Mouse (Mus musculus) embryo, embryonic 10 days (tissue): ENCODE measurements at regions not wholly inside any gene's neighbourhood (a gene's known extent, or its start where the extent isn't known, plus 50 kb on each side); places are given as distances from the start of the nearest gene placed in this dataset.

Source experiments
- DNase-seq: peaks from one replicate; pipeline ENCODE4 v3.0.0-alpha.2; 2015; ENCODE audit warnings: low spot score

DNA sequence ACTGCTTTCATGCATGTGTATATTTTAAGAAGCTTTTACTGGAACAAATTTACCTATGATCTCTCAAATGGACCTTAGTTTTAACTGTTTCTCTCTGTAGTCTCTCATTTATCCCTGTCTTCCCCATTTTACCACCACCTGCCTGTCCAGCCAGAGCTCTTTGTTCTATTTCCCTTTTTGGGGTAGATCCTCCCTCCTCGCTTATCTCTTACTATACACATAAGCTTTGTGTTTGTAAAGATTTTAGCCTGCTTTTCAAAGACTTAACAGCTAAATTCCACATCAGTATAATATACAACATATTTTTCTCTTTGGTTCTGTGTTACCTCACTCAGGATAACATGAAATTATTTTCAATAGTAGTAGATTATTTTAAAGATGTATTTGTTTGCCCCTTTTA lies 961.9 kb downstream of the Slitrk1 start:
- DNase-seq, result no peak

- no peak for DNase-seq
These were observed 1010.2 kb downstream of the Slitrk1 start for GRCm38 (mm10) chr14:107903717-107904116.

DNA sequence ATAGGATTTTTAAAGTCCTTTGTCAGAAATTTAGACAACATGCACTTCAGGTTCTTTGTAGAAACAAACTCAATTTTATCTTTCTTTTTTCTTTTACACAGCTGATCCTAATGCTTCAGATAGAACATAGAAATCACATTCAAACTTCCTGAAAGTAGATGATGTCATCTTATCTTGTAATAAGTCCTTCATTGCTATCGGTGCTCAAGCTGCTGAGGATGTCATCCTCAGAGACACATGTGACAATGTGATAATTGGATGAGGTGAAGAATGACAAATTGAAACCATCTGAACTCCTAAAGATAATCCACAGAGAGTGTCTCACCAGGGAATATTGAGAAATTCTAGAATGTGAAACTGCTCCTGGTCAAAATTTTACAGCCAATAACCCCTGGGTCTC lies 1012.1 kb downstream of the Slitrk1 start:
- no peak for DNase-seq

DNA sequence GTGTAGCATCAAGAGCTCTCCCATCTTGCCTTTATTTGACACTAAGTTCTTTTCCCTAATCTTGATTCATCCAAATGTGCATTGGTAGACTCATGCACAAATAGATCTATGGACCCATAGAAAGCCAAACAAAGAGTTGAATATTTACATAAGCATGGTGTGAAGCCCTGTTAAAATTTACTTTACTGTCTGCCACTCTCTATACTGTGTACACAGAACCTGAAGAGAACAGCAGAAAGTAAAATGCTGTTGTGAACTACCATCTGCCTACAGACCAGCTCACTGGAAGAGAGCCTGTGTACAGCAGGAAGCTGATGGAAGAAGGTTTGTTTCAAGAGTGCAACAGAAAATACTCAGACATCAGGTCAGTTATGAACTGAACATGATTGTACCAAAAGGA lies 1053.1 kb downstream of the Slitrk1 start:
- no peak for DNase-seq

DNA sequence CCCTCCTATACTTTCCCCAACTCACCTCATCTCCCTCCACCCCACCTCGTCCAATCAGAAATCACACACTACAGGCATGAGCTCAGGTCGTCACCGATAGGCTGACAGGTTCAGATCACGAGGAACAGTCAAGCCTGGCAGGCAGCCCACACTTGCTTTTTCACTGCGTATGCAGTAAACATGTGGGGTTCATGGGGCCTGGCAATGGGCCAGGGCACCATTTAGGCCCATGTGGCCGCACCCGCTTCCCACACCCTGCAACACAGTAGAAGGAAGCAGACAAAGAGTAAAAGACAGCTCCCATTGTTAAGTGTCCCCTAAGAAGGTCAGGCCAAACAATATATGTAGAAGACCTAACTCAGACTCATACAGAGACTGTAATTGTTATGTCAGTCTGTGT lies 1064.3 kb downstream of the Slitrk1 start:
- no peak for DNase-seq

DNA sequence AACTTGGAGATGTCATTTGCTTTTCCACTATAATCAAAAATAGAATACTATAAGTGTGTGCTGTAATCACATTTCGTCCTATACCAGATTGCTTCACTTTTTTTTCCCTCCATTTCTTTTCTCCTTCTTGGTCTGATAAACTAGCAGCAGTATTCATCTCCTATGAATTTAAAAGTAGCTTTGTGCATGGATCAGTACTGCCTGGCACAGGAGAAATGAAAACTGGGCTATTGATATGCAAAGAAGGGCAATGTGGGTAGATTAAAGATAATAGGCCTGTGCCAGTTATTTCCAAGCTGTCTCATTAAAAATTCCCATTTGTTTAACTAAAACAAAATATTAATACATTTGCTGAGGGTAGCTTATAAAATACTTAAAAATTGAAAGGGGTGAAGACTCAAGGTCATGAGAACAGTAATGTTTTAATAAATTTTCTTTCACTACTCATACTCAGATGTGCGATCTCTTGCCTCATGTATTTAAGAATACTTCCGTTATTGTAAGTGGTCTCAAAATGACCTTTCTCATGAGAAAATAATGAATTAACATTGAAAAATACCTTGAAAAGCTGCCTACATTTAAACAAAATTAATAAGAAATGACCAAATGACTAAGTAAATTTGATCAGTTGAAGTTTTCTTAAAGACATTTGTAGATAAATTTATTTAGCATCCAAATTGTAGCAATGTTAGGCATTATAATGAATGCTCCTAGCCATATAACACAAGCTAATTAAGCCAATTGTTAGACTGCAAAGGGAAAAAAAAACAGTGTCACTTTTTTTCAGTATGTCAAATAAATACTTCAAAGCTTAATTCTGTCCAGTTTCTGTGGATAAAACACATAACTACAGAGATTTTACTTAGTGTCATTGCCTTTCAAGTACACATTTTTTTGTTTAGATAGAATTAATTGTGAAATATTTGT lies 1068.4 kb downstream of the Slitrk1 start:
- DNase-seq, result no peak

- no peak for DNase-seq
These were observed 1069.4 kb downstream of the Slitrk1 start for GRCm38 (mm10) chr14:107844533-107844932.

GRCm38 (mm10) chr14:107832976-107833375 lies 1081.0 kb downstream of the Slitrk1 start:
- DNase-seq, result no peak

- DNase-seq, result no peak
These were observed 1128.7 kb downstream of the Slitrk1 start for GRCm38 (mm10) chr14:107785242-107785641.
